Mouse (Mus musculus): Measurements from ENCODE around the gene Styk1.

Styk1 gene

GRCm38 (mm10) chr6:131369866-131370616 lies 16.6 kb upstream of the Styk1 start:
- no peak for DNase-seq (ENCODE audit: low spot score in 2 of 2)

- peak in 1 of 2 experiments; percentile 12 for DNase-seq (ENCODE audit: low spot score in 2 of 2)
Measured at GRCm38 (mm10) chr6:131367101-131367500, 13.7 kb upstream of the Styk1 start.

GRCm38 (mm10) chr6:131364353-131364752 lies 11.0 kb upstream of the Styk1 start:
- DNase-seq (ENCODE audit: low spot score in 2 of 2): no peak

- no peak for DNase-seq (ENCODE audit: low spot score in 2 of 2)
Measured at GRCm38 (mm10) chr6:131362987-131363765, 9.8 kb upstream of the Styk1 start.

GRCm38 (mm10) chr6:131360693-131361092 lies 7.3 kb upstream of the Styk1 start:
- no peak for DNase-seq (ENCODE audit: low spot score in 2 of 2)

- no peak for DNase-seq (ENCODE audit: low spot score in 2 of 2)
Measured at GRCm38 (mm10) chr6:131359543-131359942, 6.1 kb upstream of the Styk1 start.

- no peak for DNase-seq (ENCODE audit: low spot score in 2 of 2)
Measured at GRCm38 (mm10) chr6:131354913-131355312, 1.5 kb upstream of the Styk1 start.

- no peak for DNase-seq (ENCODE audit: low spot score in 2 of 2)
Measured at GRCm38 (mm10) chr6:131347026-131347425, 6.4 kb downstream of the Styk1 start.

GRCm38 (mm10) chr6:131344346-131344745 lies 9.1 kb downstream of the Styk1 start:
- no peak for DNase-seq (ENCODE audit: low spot score in 2 of 2)

GRCm38 (mm10) chr6:131340082-131340481 lies 13.3 kb downstream of the Styk1 start:
- no peak for DNase-seq (ENCODE audit: low spot score in 2 of 2)

GRCm38 (mm10) chr6:131339309-131339708 lies 14.1 kb downstream of the Styk1 start:
- no peak for DNase-seq (ENCODE audit: low spot score in 2 of 2)

- no peak for DNase-seq (ENCODE audit: low spot score in 2 of 2)
Measured at GRCm38 (mm10) chr6:131338787-131339186, 14.6 kb downstream of the Styk1 start.

- DNase-seq (ENCODE audit: low spot score in 2 of 2): no peak
Measured at GRCm38 (mm10) chr6:131327076-131327475, 26.3 kb downstream of the Styk1 start.

- DNase-seq (ENCODE audit: low spot score in 2 of 2): no peak
Measured at GRCm38 (mm10) chr6:131321854-131322639, 31.4 kb downstream of the Styk1 start.

- no peak for DNase-seq (ENCODE audit: low spot score in 2 of 2)
Measured at GRCm38 (mm10) chr6:131316155-131317101, 37.0 kb downstream of the Styk1 start.

GRCm38 (mm10) chr6:131308031-131308430 lies 45.4 kb downstream of the Styk1 start:
- DNase-seq (ENCODE audit: low spot score in 2 of 2): no peak

GRCm38 (mm10) chr6:131304776-131305175 lies 48.6 kb downstream of the Styk1 start:
- DNase-seq (ENCODE audit: low spot score in 2 of 2): no peak

GRCm38 (mm10) chr6:131298531-131298930 lies 54.9 kb downstream of the Styk1 start:
- no peak for DNase-seq (ENCODE audit: low spot score in 2 of 2)

GRCm38 (mm10) chr6:131294435-131295112 lies 58.8 kb downstream of the Styk1 start:
- no peak for DNase-seq (ENCODE audit: low spot score in 2 of 2)

GRCm38 (mm10) chr6:131293916-131294315 lies 59.5 kb downstream of the Styk1 start:
- DNase-seq (ENCODE audit: low spot score in 2 of 2): no peak
